Mouse (Mus musculus): ENCODE results near the gene Col4a3. TPM values are rescaled to one million over a fixed set of nuclear protein-coding genes. Genes with fewer than 3 reads are reported as not detected.

The Col4a3 gene
- polyA plus RNA-seq, 1 experiment: 0.20 TPM

- peak; percentile 68 for TF ChIP-seq POLR2A (IDR thresholded peaks at IDR 0.05; ENCODE audit: low read depth, low read length)
- no peak for TF ChIP-seq CTCF (IDR thresholded peaks at IDR 0.05; ENCODE audit: extremely low read depth, insufficient read length, insufficient replicate concordance, low read depth, low read length)
- 9% methylated on average over 38 of the region's 38 CpGs for WGBS
- peak within 1 kb of the TSS; percentile 54; the same call in 1 of the 2 replicates for H3K27ac ChIP-seq (ENCODE audit: insufficient read depth, low read depth, low read length)
Observed at GRCm38 (mm10) chr1:82724339-82725025, 137.8 kb downstream of the Col4a3 start, which contains the start of gene Mff. Mff (plus strand) TSS chr1:82724890.

GRCm38 (mm10) chr1:82725026-82725874 lies 138.5 kb downstream of the Col4a3 start:
- H3K4me1 ChIP-seq (ENCODE audit: control insufficient read depth, insufficient read depth, insufficient read length, low read length): 0 out of 2 replicates have a peak, but pooled peaks cover 2% of the 10 kb centered on the region
- H3K4me3 ChIP-seq (ENCODE audit: low read depth, low read length): peak overlapping the region; percentile 92
- H3K36me3 ChIP-seq (ENCODE audit: control insufficient read depth, insufficient read depth, low read length): peaks cover 12% of the 10 kb centered on the region
- H3K27me3 ChIP-seq (ENCODE audit: control insufficient read depth, insufficient read depth, low read length): no peaks in the 10 kb centered on the region
- WGBS: 2% methylated on average over 37 of the region's 37 CpGs
- H3K27ac ChIP-seq (ENCODE audit: insufficient read depth, low read depth, low read length): peak overlapping the region; percentile 54; the same call in 1 of the 2 replicates
- TF ChIP-seq POLR2A (IDR thresholded peaks at IDR 0.05; ENCODE audit: low read depth, low read length) (0 out of 2 replicates have a peak, but pooled peaks have one; percentile 7), CTCF (IDR thresholded peaks at IDR 0.05; ENCODE audit: extremely low read depth, insufficient read length, insufficient replicate concordance, low read depth, low read length) (0 out of 2 replicates have a peak, but pooled peaks have one; percentile 11)

More at GRCm38 (mm10) chr1:82724339-82725025, 137.8 kb downstream of the Col4a3 start, which contains the start of gene Mff:
- peak within 1 kb of the TSS; percentile 92 for H3K4me3 ChIP-seq (ENCODE audit: low read depth, low read length)
- H3K27me3 ChIP-seq (ENCODE audit: control insufficient read depth, insufficient read depth, low read length): no peaks in the 10 kb centered on the region
- H3K4me1 ChIP-seq (ENCODE audit: control insufficient read depth, insufficient read depth, insufficient read length, low read length): 0 out of 2 replicates have a peak, but pooled peaks cover 2% of the 10 kb centered on the region
- peaks cover 8% of the 10 kb centered on the region for H3K36me3 ChIP-seq (ENCODE audit: control insufficient read depth, insufficient read depth, low read length)

GRCm38 (mm10) chr1:82725875-82726185 lies 139.1 kb downstream of the Col4a3 start:
- Histone ChIP-seq H3K4me1 (ENCODE audit: control insufficient read depth, insufficient read depth, insufficient read length, low read length) (0 out of 2 replicates have a peak, but pooled peaks cover 2% of the 10 kb centered on the region), H3K4me3 (ENCODE audit: low read depth, low read length) (no peak overlapping the region), H3K27me3 (ENCODE audit: control insufficient read depth, insufficient read depth, low read length) (no peaks in the 10 kb centered on the region), H3K36me3 (ENCODE audit: control insufficient read depth, insufficient read depth, low read length) (peaks cover 16% of the 10 kb centered on the region), H3K27ac (ENCODE audit: insufficient read depth, low read depth, low read length) (no peak overlapping the region)
- WGBS: 41% methylated on average over 4 of the region's 4 CpGs
- TF ChIP-seq POLR2A (IDR thresholded peaks at IDR 0.05; ENCODE audit: low read depth, low read length): no peak
- no peak for TF ChIP-seq CTCF (IDR thresholded peaks at IDR 0.05; ENCODE audit: extremely low read depth, insufficient read length, insufficient replicate concordance, low read depth, low read length)

- Histone ChIP-seq H3K27ac (ENCODE audit: insufficient read depth, low read depth, low read length) (no peak overlapping the region), H3K4me3 (ENCODE audit: low read depth, low read length) (no peak overlapping the region), H3K27me3 (ENCODE audit: control insufficient read depth, insufficient read depth, low read length) (no peaks in the 10 kb centered on the region), H3K4me1 (ENCODE audit: control insufficient read depth, insufficient read depth, insufficient read length, low read length) (0 out of 2 replicates have a peak, but pooled peaks cover 2% of the 10 kb centered on the region), H3K36me3 (ENCODE audit: control insufficient read depth, insufficient read depth, low read length) (peaks cover 20% of the 10 kb centered on the region)
- 83% methylated on average over 5 of the region's 5 CpGs for WGBS
- no peak for TF ChIP-seq CTCF (IDR thresholded peaks at IDR 0.05; ENCODE audit: extremely low read depth, insufficient read length, insufficient replicate concordance, low read depth, low read length)
- TF ChIP-seq POLR2A (IDR thresholded peaks at IDR 0.05; ENCODE audit: low read depth, low read length): no peak
Observed at GRCm38 (mm10) chr1:82726482-82726881, 139.8 kb downstream of the Col4a3 start.

- no peak for TF ChIP-seq POLR2A (IDR thresholded peaks at IDR 0.05; ENCODE audit: low read depth, low read length)
- no peak for TF ChIP-seq CTCF (IDR thresholded peaks at IDR 0.05; ENCODE audit: extremely low read depth, insufficient read length, insufficient replicate concordance, low read depth, low read length)
- 95% methylated on average over 1 of the region's 1 CpGs for WGBS
Observed at GRCm38 (mm10) chr1:82733357-82733756, 146.6 kb downstream of the Col4a3 start.

GRCm38 (mm10) chr1:82738066-82738465 lies 151.3 kb downstream of the Col4a3 start:
- no peaks in the 10 kb centered on the region for H3K4me1 ChIP-seq (ENCODE audit: control insufficient read depth, insufficient read depth, insufficient read length, low read length)
- H3K27ac ChIP-seq (ENCODE audit: insufficient read depth, low read depth, low read length): no peak overlapping the region
- TF ChIP-seq POLR2A (IDR thresholded peaks at IDR 0.05; ENCODE audit: low read depth, low read length): no peak
- no peak for TF ChIP-seq CTCF (IDR thresholded peaks at IDR 0.05; ENCODE audit: extremely low read depth, insufficient read length, insufficient replicate concordance, low read depth, low read length)
- peaks cover 47% of the 10 kb centered on the region for H3K36me3 ChIP-seq (ENCODE audit: control insufficient read depth, insufficient read depth, low read length)
- H3K4me3 ChIP-seq (ENCODE audit: low read depth, low read length): no peak overlapping the region
- H3K27me3 ChIP-seq (ENCODE audit: control insufficient read depth, insufficient read depth, low read length): no peaks in the 10 kb centered on the region
- 47% methylated on average over 1 of the region's 1 CpGs for WGBS

More at GRCm38 (mm10) chr1:82733357-82733756, 146.6 kb downstream of the Col4a3 start:
- H3K27me3 ChIP-seq (ENCODE audit: control insufficient read depth, insufficient read depth, low read length): no peaks in the 10 kb centered on the region
- peaks cover 58% of the 10 kb centered on the region for H3K36me3 ChIP-seq (ENCODE audit: control insufficient read depth, insufficient read depth, low read length)
- no peak overlapping the region for H3K4me3 ChIP-seq (ENCODE audit: low read depth, low read length)
- no peaks in the 10 kb centered on the region for H3K4me1 ChIP-seq (ENCODE audit: control insufficient read depth, insufficient read depth, insufficient read length, low read length)
- H3K27ac ChIP-seq (ENCODE audit: insufficient read depth, low read depth, low read length): no peak overlapping the region
